22 mouse cellular contexts compared by ENCODE assay signal in genomic region chr7:45229046-45229445, GRCm38 (mm10). TPM values are rescaled to one million over a fixed set of nuclear protein-coding genes. Genes with fewer than 3 reads are reported as not detected.
"Had no signal": no experiment of that assay in that cellular context is flagged by ENCODE, and none has a peak within 500 bp of the region (broad histone marks: within the 10 kb centered on the region; RNA-seq: fewer than 3 reads in every experiment).

No protein-coding gene starts in this region.

- DNase-seq: kidney, adult 8-10 months; kidney, postnatal 36 days; layer of hippocampus, postnatal 36 days; liver, embryonic 13.5 days; lung, adult 2 months; lung, postnatal 14 days; lung, postnatal 4 days; retina, postnatal 1 day; right cerebral cortex, postnatal 25 days; thymus, postnatal 36 days had no signal

- H3K4me2 ChIP-seq: kidney, embryonic 15.5 days; liver, embryonic 13.5 days; midbrain, embryonic 12.5 days; midbrain, embryonic 15.5 days; neural tube, embryonic 13.5 days; stomach, embryonic 15.5 days had no signal

- H3K9me3 ChIP-seq: kidney, embryonic 15.5 days; liver, embryonic 13.5 days; midbrain, embryonic 12.5 days; midbrain, embryonic 15.5 days; neural tube, embryonic 13.5 days; stomach, embryonic 15.5 days had no signal

- H3K27ac ChIP-seq: kidney, embryonic 15.5 days; left cerebral cortex, adult 2 months; liver, embryonic 13.5 days; midbrain, embryonic 15.5 days; neural tube, embryonic 13.5 days; stomach, embryonic 15.5 days had no signal

- ATAC-seq: midbrain, embryonic 15.5 days had no signal

- H3K4me3 ChIP-seq: kidney, embryonic 15.5 days; left cerebral cortex, adult 2 months; liver, embryonic 13.5 days; midbrain, embryonic 12.5 days; midbrain, embryonic 15.5 days; neural tube, embryonic 13.5 days; stomach, embryonic 15.5 days had no signal

- H3K27me3 ChIP-seq: kidney, embryonic 15.5 days; liver, embryonic 13.5 days; stomach, embryonic 15.5 days had no signal

- H3K36me3 ChIP-seq: midbrain, embryonic 15.5 days had no signal

- H3K9ac ChIP-seq: kidney, embryonic 15.5 days; liver, embryonic 13.5 days; midbrain, embryonic 12.5 days; midbrain, embryonic 15.5 days; neural tube, embryonic 13.5 days; stomach, embryonic 15.5 days had no signal

RNA-seq across cellular contexts. Expression of gene Slc6a16, which starts 11.8 kb away (rescaled TPM):
- total RNA-seq: megakaryocyte, adult 5-6 weeks; neutrophil, adult 5-6 weeks had no signal
- polyA plus RNA-seq: liver, embryonic 13.5 days; liver, embryonic 16.5 days; lung, embryonic 16.5 days; stomach, embryonic 15.5 days; urinary bladder, adult 2 months had no signal

RNA-seq across cellular contexts. Expression of gene Tead2, which starts 13.5 kb away (rescaled TPM):
- total RNA-seq: megakaryocyte, adult 5-6 weeks; neutrophil, adult 5-6 weeks had no signal

RNA-seq across cellular contexts. Expression of gene Dkkl1, which starts 17.1 kb away (rescaled TPM):
- total RNA-seq: liver, adult 2 months had no signal

RNA-seq across cellular contexts. Expression of gene Ccdc155, which starts 24.4 kb away (rescaled TPM):
- total RNA-seq: liver, adult 2 months; megakaryocyte, adult 5-6 weeks had no signal
- polyA plus RNA-seq: liver, adult 2 months; liver, embryonic 16.5 days had no signal
